ENCODE assay signal across 11 mouse cellular contexts in the genomic region with DNA sequence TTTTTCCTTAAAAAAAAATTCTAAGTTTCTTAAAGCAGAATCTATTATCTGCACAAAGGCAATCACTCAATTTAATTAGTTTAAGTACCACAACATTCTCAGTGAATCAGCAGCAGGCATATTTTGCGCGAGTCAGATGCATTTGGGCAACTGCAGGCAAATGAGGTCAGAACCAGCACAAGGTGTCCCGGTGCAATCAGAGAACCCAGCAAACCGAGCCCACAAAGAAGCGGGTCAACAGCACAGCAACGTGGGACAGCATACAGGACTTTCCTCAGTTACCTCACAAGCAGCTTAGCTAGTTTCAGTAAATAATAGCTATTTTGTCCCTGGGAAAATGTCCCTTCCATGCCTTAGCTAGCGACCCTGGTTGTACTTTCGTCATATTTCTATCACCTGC. TPM values are rescaled to one million over a fixed set of nuclear protein-coding genes. Genes with fewer than 3 reads are reported as not detected.
DNase-seq lines count a peak whose midpoint lies in the region; ATAC-seq and TF ChIP-seq lines count a peak whose summit lies in the region.
"Had no signal": no experiment of that assay in that cellular context is flagged by ENCODE, and none has a peak within 500 bp of the region (broad histone marks: within the 10 kb centered on the region; RNA-seq: fewer than 3 reads in every experiment).

No protein-coding gene starts in this region.

- H3K9ac ChIP-seq in forebrain, postnatal 0 days, result no peak overlapping the region
- no peak overlapping the region for H3K9ac ChIP-seq in forebrain, embryonic 12.5 days
- no peak overlapping the region for H3K9ac ChIP-seq in liver, postnatal 0 days (replicated peaks)
- H3K9ac ChIP-seq in liver, embryonic 11.5 days (ENCODE audit: low read depth, low read length), result no peak overlapping the region
- H3K9ac ChIP-seq: neural tube, embryonic 12.5 days had no signal

- H3K36me3 ChIP-seq in forebrain, postnatal 0 days (ENCODE audit: insufficient read depth), result no peaks in the 10 kb centered on the region
- H3K36me3 ChIP-seq in forebrain, embryonic 12.5 days (replicated peaks), result no peaks in the 10 kb centered on the region
- no peaks in the 10 kb centered on the region for H3K36me3 ChIP-seq in liver, postnatal 0 days (replicated peaks; ENCODE audit: insufficient read depth, low read length)
- H3K36me3 ChIP-seq in liver, embryonic 11.5 days (ENCODE audit: control insufficient read depth, insufficient read depth, low read length), result no peaks in the 10 kb centered on the region
- H3K36me3 ChIP-seq in heart, embryonic 10.5 days, result no peaks in the 10 kb centered on the region
- H3K36me3 ChIP-seq: neural tube, embryonic 12.5 days had no signal

- intact Hi-C loops in left cerebral cortex, postnatal 10 days (cut with DNase I), result no loop called here

- no peak for TF ChIP-seq EP300 in liver, postnatal 0 days (IDR thresholded peaks at IDR 0.05; ENCODE audit: low read depth)

- no peak; the same call in 1 of the 2 replicates for ATAC-seq in forebrain, postnatal 0 days
- ATAC-seq in forebrain, embryonic 12.5 days (ENCODE audit: low FRiP score), result no peak
- peak; percentile 48; the same call in 1 of the 2 replicates for ATAC-seq in liver, postnatal 0 days
- ATAC-seq in liver, embryonic 11.5 days (replicated peaks; ENCODE audit: low FRiP score), result no peak
- no peak for ATAC-seq in megakaryocyte, adult 5-6 weeks (ENCODE audit: poor library complexity, severe bottlenecking)

- H3K4me2 ChIP-seq in forebrain, postnatal 0 days (ENCODE audit: low read depth), result 0 out of 2 replicates have a peak overlapping the region, but pooled peaks have one; percentile 47
- H3K4me2 ChIP-seq in forebrain, embryonic 12.5 days, result no peak overlapping the region
- peak overlapping the region; percentile 68; the same call in 1 of the 2 replicates for H3K4me2 ChIP-seq in liver, postnatal 0 days (ENCODE audit: low read depth, low read length)
- no peak overlapping the region for H3K4me2 ChIP-seq in liver, embryonic 11.5 days

- DNase-seq in forebrain, postnatal 0 days, result no peak
- no peak for DNase-seq in liver, postnatal 0 days
- no peak for DNase-seq in liver, embryonic 11.5 days (ENCODE audit: low spot score)
- no peak for DNase-seq in heart, embryonic 10.5 days (ENCODE audit: low spot score)
- DNase-seq in lung, postnatal 36 days, result peak; percentile 26
- no peak for DNase-seq in left cerebral cortex, postnatal 10 days (ENCODE audit: extremely low spot score in 1 of 2, low spot score in 2 of 2)
- DNase-seq: cerebellum, adult 9-10 months had no signal

- H3K4me1 ChIP-seq in forebrain, postnatal 0 days (ENCODE audit: insufficient read depth), result 0 out of 2 replicates have a peak, but pooled peaks cover 3% of the 10 kb centered on the region
- H3K4me1 ChIP-seq in forebrain, embryonic 12.5 days, result peaks cover 7% of the 10 kb centered on the region
- no peaks in the 10 kb centered on the region for H3K4me1 ChIP-seq in liver, postnatal 0 days (ENCODE audit: insufficient read depth)
- no peaks in the 10 kb centered on the region for H3K4me1 ChIP-seq in liver, embryonic 11.5 days (replicated peaks; ENCODE audit: control insufficient read depth, insufficient read depth, low read length)
- peaks cover 28% of the 10 kb centered on the region for H3K4me1 ChIP-seq in heart, embryonic 10.5 days

- no peak for TF ChIP-seq CTCF in forebrain, postnatal 0 days (IDR thresholded peaks at IDR 0.05; ENCODE audit: low read depth)
- TF ChIP-seq CTCF in liver, postnatal 0 days (IDR thresholded peaks at IDR 0.05; ENCODE audit: low read depth), result no peak

- H3K27ac ChIP-seq in forebrain, postnatal 0 days (ENCODE audit: low read depth, low read length), result no peak overlapping the region
- no peak overlapping the region for H3K27ac ChIP-seq in forebrain, embryonic 12.5 days
- no peak overlapping the region for H3K27ac ChIP-seq in liver, postnatal 0 days (ENCODE audit: low read depth)
- H3K27ac ChIP-seq in liver, embryonic 11.5 days (ENCODE audit: low read depth, low read length), result no peak overlapping the region
- H3K27ac ChIP-seq in heart, embryonic 10.5 days, result peak overlapping the region; percentile 93
- H3K27ac ChIP-seq: macrophage; neural tube, embryonic 12.5 days had no signal

- no peaks in the 10 kb centered on the region for H3K27me3 ChIP-seq in forebrain, postnatal 0 days (ENCODE audit: insufficient read depth, low read length)
- no peaks in the 10 kb centered on the region for H3K27me3 ChIP-seq in forebrain, embryonic 12.5 days
- H3K27me3 ChIP-seq in liver, postnatal 0 days (ENCODE audit: insufficient read depth, low read length), result no peaks in the 10 kb centered on the region
- no peaks in the 10 kb centered on the region for H3K27me3 ChIP-seq in liver, embryonic 11.5 days (replicated peaks; ENCODE audit: control insufficient read depth, insufficient read depth, low read length)
- H3K27me3 ChIP-seq in heart, embryonic 10.5 days (ENCODE audit: insufficient read depth, poor library complexity, severe bottlenecking), result no peaks in the 10 kb centered on the region
- H3K27me3 ChIP-seq: neural tube, embryonic 12.5 days had no signal

- H3K9me3 ChIP-seq in forebrain, postnatal 0 days (ENCODE audit: low read length), result no peaks in the 10 kb centered on the region
- H3K9me3 ChIP-seq in forebrain, embryonic 12.5 days, result no peaks in the 10 kb centered on the region
- H3K9me3 ChIP-seq in liver, postnatal 0 days (ENCODE audit: low read length), result no peaks in the 10 kb centered on the region
- no peaks in the 10 kb centered on the region for H3K9me3 ChIP-seq in liver, embryonic 11.5 days (ENCODE audit: control insufficient read depth, low read length)
- H3K9me3 ChIP-seq in heart, embryonic 10.5 days, result no peaks in the 10 kb centered on the region
- H3K9me3 ChIP-seq: neural tube, embryonic 12.5 days had no signal

- H3K4me3 ChIP-seq in forebrain, postnatal 0 days (ENCODE audit: low read depth, low read length), result no peak overlapping the region
- no peak overlapping the region for H3K4me3 ChIP-seq in forebrain, embryonic 12.5 days (replicated peaks)
- peak overlapping the region; percentile 34; the same call in 1 of the 2 replicates for H3K4me3 ChIP-seq in liver, postnatal 0 days (ENCODE audit: low read depth, low read length)
- no peak overlapping the region for H3K4me3 ChIP-seq in liver, embryonic 11.5 days (ENCODE audit: low read depth, low read length)
- H3K4me3 ChIP-seq in heart, embryonic 10.5 days, result peak overlapping the region; percentile 60
- H3K4me3 ChIP-seq: neural tube, embryonic 12.5 days had no signal

- WGBS in forebrain, postnatal 0 days, result 43% methylated on average over 8 of the region's 8 CpGs
- 63% methylated on average over 8 of the region's 8 CpGs for WGBS in forebrain, embryonic 12.5 days
- WGBS in liver, postnatal 0 days (ENCODE audit: insufficient replicate concordance), result 48% methylated on average over 8 of the region's 8 CpGs
- 68% methylated on average over 8 of the region's 8 CpGs for WGBS in liver, embryonic 11.5 days
- WGBS in heart, embryonic 10.5 days, result 34% methylated on average over 8 of the region's 8 CpGs

RNA-seq across cellular contexts. Expression of gene Filip1, which starts 35.9 kb away (rescaled TPM):
- 8.1 and 9.2 TPM in 2 replicates for total RNA-seq in forebrain, postnatal 0 days (2014; rRNA removed)
- 2.6 and 5.9 TPM in 2 replicates for polyA plus RNA-seq in forebrain, postnatal 0 days (2015; fragmentation: Nextera tagmentation; extraction: Ambion mirVana)
- 8.5 and 9.5 TPM in 2 replicates for polyA plus RNA-seq in forebrain, embryonic 12.5 days (2016; fragmentation: Nextera tagmentation; extraction: Ambion mirVana)
- 0.99 and 1.2 TPM in 2 replicates for polyA plus RNA-seq in liver, postnatal 0 days (2015; fragmentation: Nextera tagmentation; extraction: Ambion mirVana)
- 1.3 and 1.8 TPM in 2 replicates for polyA plus RNA-seq in liver, embryonic 11.5 days (2014; fragmentation: Nextera tagmentation; extraction: Ambion mirVana)
- 11.7 and 19.0 TPM in 2 replicates for polyA plus RNA-seq in heart, embryonic 10.5 days (2016; fragmentation: Nextera tagmentation; extraction: Ambion mirVana)
- total RNA-seq in left cerebral cortex, postnatal 10 days (2021), result 10 to 100 TPM; 27.3 to 30.0 TPM
- 0.07 TPM in 1 of 2 replicates, not detected in the other for total RNA-seq in megakaryocyte, adult 5-6 weeks (2015)
- total RNA-seq in megakaryocyte, adult 5-6 weeks (2017), result 0.11 and 0.94 TPM in 2 replicates
- polyA plus RNA-seq: macrophage had no signal

Comparison
In these comparisons a context has a peak if more than half of its experiments do, and no peak if none do; other contexts are left out.
1. H3K4me2 ChIP-seq: peak in forebrain, postnatal 0 days (single experiment) and liver, postnatal 0 days (single experiment); none in forebrain, embryonic 12.5 days (single experiment) and liver, embryonic 11.5 days (single experiment).
2. H3K4me3 ChIP-seq: peak in liver, postnatal 0 days (single experiment) and heart, embryonic 10.5 days (single experiment); none in forebrain, postnatal 0 days (single experiment), forebrain, embryonic 12.5 days (single experiment) and liver, embryonic 11.5 days (single experiment).